Mouse (Mus musculus) cerebellum, adult 11 months (tissue): ENCODE data around the gene Smim1.

Source experiments
- DNase-seq: peaks from one replicate; pipeline ENCODE4 v3.0.0; 2022

The Smim1 gene

GRCm38 (mm10) chr4:154015476-154015875 is 10.6 kb downstream of the Smim1 start:
- no peak for DNase-seq

GRCm38 (mm10) chr4:154012132-154012882 is 13.7 kb downstream of the Smim1 start:
- DNase-seq, result no peak

- DNase-seq, result peak; percentile 80
These were observed 14.4 kb downstream of the Smim1 start, which contains the start of gene Lrrc47 for GRCm38 (mm10) chr4:154011646-154012089. Gene Lrrc47 (plus strand): TSS chr4:154011731.

GRCm38 (mm10) chr4:154010907-154011645 is 15.0 kb downstream of the Smim1 start:
- DNase-seq, result no peak

- no peak for DNase-seq
These were observed 18.3 kb downstream of the Smim1 start for GRCm38 (mm10) chr4:154007759-154008158.

- DNase-seq, result no peak
These were observed 19.8 kb downstream of the Smim1 start for GRCm38 (mm10) chr4:154006264-154006663.

GRCm38 (mm10) chr4:154005488-154005887 is 20.5 kb downstream of the Smim1 start:
- DNase-seq, result no peak

- no peak for DNase-seq
These were observed 32.5 kb downstream of the Smim1 start for GRCm38 (mm10) chr4:153993505-153993904.

GRCm38 (mm10) chr4:153992715-153993114 is 33.3 kb downstream of the Smim1 start:
- no peak for DNase-seq

- no peak for DNase-seq
These were observed 45.6 kb downstream of the Smim1 start for GRCm38 (mm10) chr4:153980470-153980869.

- no peak for DNase-seq
These were observed 46.8 kb downstream of the Smim1 start for GRCm38 (mm10) chr4:153979243-153979642.

GRCm38 (mm10) chr4:153975768-153976167 is 50.3 kb downstream of the Smim1 start:
- DNase-seq, result no peak

- DNase-seq, result no peak
These were observed 50.8 kb downstream of the Smim1 start for GRCm38 (mm10) chr4:153975292-153975662.

- DNase-seq, result peak; percentile 92
These were observed 51.4 kb downstream of the Smim1 start, which contains the start of the genes Dffb and Cep104 for GRCm38 (mm10) chr4:153974431-153975291. Gene Dffb (minus strand): TSS chr4:153975126. Gene Cep104 (plus strand): TSS chr4:153975194.
